Mouse (Mus musculus) midbrain, embryonic 16.5 days (tissue): ENCODE measurements around the gene Rpl13. TPM values are rescaled to one million over a fixed set of nuclear protein-coding genes. Genes with fewer than 3 reads are reported as not detected.
A peak's percentile ranks its signal among the peaks of the same experiment; 100 is the strongest.

Experiments used
- ATAC-seq: fragments of 200-750 bp; cut with Nextera tagmentation; 2 replicates; pipeline ENCODE4 v1.8.0; 2017; ENCODE audit warnings: moderate TSS enrichment
- H3K27ac ChIP-seq: fragments of 300-500 bp; sonication (generic); 2 replicates; pipeline ENCODE4 v1.5.1; 2014; ENCODE audit warnings: mild to moderate bottlenecking, low read length, mixed read lengths
- H3K27me3 ChIP-seq: fragments of 300-500 bp; sonication (generic); 2 replicates; pipeline ENCODE4 v1.6.1; 2014; ENCODE audit warnings: low read depth, low read length, mixed read lengths; ENCODE audit not compliant: control insufficient read depth, insufficient read depth
- H3K36me3 ChIP-seq: fragments of 300-500 bp; sonication (generic); 2 replicates; pipeline ENCODE4 v1.6.1; 2014; ENCODE audit warnings: mild to moderate bottlenecking, low read length, moderate library complexity, mixed read lengths; ENCODE audit not compliant: control insufficient read depth, insufficient read depth
- H3K4me1 ChIP-seq: fragments of 300-500 bp; sonication (generic); 2 replicates; pipeline ENCODE4 v1.6.1; 2014; ENCODE audit warnings: mild to moderate bottlenecking, low read length, mixed read lengths; ENCODE audit not compliant: control insufficient read depth, insufficient read depth
- H3K4me2 ChIP-seq: fragments of 300-500 bp; sonication (generic); 2 replicates; pipeline ENCODE4 v1.6.1; 2014; ENCODE audit warnings: mild to moderate bottlenecking, low read length, mixed read lengths
- H3K4me3 ChIP-seq: fragments of 300-500 bp; sonication (generic); 2 replicates; pipeline ENCODE4 v1.5.1; 2014; ENCODE audit warnings: low read depth, mild to moderate bottlenecking, low read length, moderate library complexity, mixed read lengths
- H3K9ac ChIP-seq: fragments of 300-500 bp; sonication (generic); 2 replicates; pipeline ENCODE4 v1.6.1; 2014; ENCODE audit warnings: low read depth, low read length, mixed read lengths
- H3K9me3 ChIP-seq: fragments of 300-500 bp; sonication (generic); replicated peaks from 2 replicates; pipeline ENCODE4 v1.6.1; 2014; ENCODE audit warnings: mild to moderate bottlenecking, low read length, mixed read lengths; ENCODE audit not compliant: control insufficient read depth, poor library complexity, severe bottlenecking
- WGBS: fragments of 180-500 bp; shearing (Covaris S2); extraction: QIAGEN DNeasy Blood & Tissue Kit; methylation state at CpG from one replicate; pipeline ENCODE4 v1.1.7; 2014; 5-methylcytosine and 5-hydroxymethylcytosine counted together
- polyA plus RNA-seq: library from polyadenylated mRNA; unstranded; fragments of >200 nt; fragmentation: Nextera tagmentation; extraction: Ambion mirVana; gene quantifications from 2 replicates; pipeline ENCODE4 v1.2.1, GENCODE M21; 2015

Gene Rpl13
- polyA plus RNA-seq, 1 experiment from 2014 or later = 639 TPM

DNA sequence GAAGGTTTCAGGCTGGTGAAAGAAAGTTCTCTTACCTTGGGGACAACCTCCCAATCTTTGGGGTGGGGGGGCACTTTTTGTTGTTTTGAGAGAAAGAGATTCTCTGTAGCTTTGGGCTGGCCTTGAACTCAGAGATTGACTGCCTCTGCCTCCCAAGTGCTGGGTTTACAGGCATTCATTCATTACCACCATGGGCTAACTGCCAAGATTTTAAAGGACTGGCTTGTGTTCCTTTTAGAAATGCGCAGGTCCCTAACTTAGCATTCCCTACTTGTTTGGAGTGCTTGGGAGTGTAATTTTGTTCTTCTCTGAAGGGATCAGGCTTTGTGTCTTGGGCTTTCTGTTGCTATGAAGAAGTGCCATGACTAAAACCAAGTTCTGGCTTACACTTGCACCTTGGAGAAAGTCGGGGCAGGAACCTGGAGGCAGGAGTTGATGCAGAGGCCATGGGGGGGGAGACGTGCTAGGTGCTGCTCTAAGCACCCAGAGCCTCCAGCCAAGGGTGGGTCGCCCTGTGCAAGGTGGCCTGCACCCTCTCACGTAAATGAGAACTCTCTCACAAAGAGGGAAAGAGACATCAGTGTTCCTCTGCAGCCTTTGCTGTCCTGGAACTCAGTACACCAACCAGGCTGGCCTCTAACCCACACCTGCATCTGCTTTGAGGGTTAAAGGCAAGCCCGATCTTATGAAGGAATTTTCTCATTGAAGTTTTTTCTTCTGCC lies 2.1 kb downstream of the Rpl13 start:
- H3K9ac ChIP-seq = no peak overlapping the region; the same call in 1 of the 2 replicates
- no peaks in the 10 kb centered on the region for H3K9me3 ChIP-seq
- no peak overlapping the region for H3K27ac ChIP-seq
- H3K4me2 ChIP-seq = peak overlapping the region; percentile 95; the same call in 1 of the 2 replicates
- peaks cover 16% of the 10 kb centered on the region for H3K4me1 ChIP-seq
- peaks cover 12% of the 10 kb centered on the region for H3K36me3 ChIP-seq
- no peak for ATAC-seq
- no peaks in the 10 kb centered on the region for H3K27me3 ChIP-seq
- WGBS = 82% methylated on average over 6 of the region's 6 CpGs
- no peak overlapping the region for H3K4me3 ChIP-seq

DNA sequence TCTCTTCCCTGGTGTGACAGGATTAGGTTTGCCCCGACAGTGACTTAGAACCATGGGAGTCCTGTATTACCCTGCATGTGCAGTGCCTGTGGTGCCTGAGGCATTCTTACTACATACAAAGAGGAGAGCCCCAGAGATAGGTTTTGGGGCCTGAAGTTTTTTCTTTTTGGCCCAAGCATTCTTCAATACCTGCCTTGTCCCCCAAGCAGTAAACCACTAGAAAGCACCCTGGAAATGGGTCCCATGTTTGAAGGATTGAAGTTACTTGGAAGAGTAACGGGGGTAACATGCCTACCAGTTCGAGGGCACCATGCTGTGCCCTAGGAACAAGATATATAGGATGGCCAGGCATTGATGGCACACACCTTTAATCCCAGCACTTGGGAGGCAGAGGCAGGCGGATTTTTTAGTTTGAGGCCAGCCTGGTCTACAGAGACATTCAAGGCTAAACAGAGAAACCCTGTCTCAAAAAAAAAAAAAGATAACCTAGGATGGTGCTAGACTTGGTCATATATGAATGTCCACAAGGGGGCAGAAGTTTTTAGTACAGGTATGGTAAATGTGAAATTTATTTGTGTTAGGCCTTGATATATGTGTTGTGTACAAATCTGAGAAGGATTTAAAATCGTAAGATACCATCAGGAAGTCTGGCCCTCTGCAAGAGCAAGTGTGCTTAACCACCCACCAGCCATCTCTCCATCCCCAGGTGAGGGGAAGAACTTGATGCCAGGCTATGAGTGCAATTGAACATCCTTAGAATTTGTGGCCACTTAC lies 3.6 kb downstream of the Rpl13 start:
- Histone ChIP-seq H3K27me3 (no peaks in the 10 kb centered on the region), H3K4me3 (no peak overlapping the region), H3K4me1 (peaks cover 16% of the 10 kb centered on the region), H3K9ac (no peak overlapping the region), H3K27ac (no peak overlapping the region), H3K9me3 (no peaks in the 10 kb centered on the region), H3K4me2 (no peak overlapping the region), H3K36me3 (peaks cover 12% of the 10 kb centered on the region)
- 65% methylated on average over 5 of the region's 5 CpGs for WGBS
- ATAC-seq = no peak

DNA sequence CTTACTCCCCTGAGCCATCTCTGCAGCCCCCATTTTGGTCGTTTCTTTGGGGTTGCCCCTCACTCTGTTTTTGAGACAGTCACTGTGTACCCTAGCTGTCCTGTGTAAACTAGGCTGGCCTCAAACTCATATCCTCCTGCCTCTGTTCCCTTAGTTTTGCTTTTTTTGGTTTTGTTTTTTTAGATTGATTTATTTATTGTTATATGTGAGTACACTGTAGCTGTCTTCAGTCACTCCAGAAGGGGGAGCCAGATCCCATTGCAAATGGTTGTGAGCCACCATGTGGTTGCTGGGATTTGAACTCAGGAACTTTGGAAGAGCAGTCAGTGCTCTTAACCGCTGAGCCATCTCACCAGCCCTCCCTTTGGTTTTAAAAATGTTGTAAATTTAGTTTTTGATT lies 4.4 kb downstream of the Rpl13 start:
- no peak overlapping the region for H3K27ac ChIP-seq
- no peak overlapping the region for H3K9ac ChIP-seq
- H3K36me3 ChIP-seq = peaks cover 12% of the 10 kb centered on the region
- H3K4me2 ChIP-seq = no peak overlapping the region
- H3K4me1 ChIP-seq = peaks cover 15% of the 10 kb centered on the region
- ATAC-seq = no peak
- H3K9me3 ChIP-seq = no peaks in the 10 kb centered on the region
- H3K27me3 ChIP-seq = no peaks in the 10 kb centered on the region
- WGBS = 52% methylated on average over 2 of the region's 2 CpGs
- no peak overlapping the region for H3K4me3 ChIP-seq

DNA sequence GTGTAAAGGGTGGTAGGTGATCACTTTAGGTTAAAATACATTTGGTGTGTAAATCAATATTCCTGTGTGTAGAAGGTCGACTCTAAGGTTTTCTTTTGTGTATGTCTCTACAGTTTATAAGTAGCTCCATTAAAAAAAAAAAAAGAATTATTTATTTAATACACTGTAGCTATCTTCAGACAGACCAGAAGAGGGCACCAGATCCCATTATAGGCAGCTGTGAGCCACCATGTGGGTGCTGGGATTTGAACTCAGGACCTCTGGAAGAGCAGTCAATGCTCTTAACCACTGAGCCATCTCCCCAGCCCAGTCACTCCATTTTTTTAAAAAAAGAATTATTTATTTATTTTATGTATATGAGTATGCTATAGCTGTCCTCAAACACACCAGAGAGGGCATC lies 5.9 kb downstream of the Rpl13 start:
- 95% methylated on average over 1 of the region's 1 CpGs for WGBS

DNA sequence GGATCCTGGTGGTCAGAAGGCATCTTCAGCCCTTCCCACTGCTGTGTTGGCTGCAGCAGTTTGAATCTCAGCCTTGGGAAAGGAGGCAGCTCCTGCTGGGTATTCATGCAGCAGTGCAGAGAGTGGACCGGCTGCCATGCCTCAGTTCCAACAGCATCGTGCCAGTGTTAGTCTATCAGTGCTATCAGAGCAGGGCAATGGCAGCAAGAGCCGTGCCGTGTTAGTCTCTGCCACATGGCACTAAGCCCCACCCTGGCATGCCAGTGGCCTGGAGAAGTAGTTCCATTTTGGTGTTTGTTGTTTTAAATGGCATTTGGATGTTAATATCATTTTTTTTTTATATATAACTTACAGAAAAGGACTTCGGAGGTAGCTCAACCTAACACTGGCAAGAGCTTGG lies 6.8 kb downstream of the Rpl13 start:
- ATAC-seq = no peak
- Histone ChIP-seq H3K27ac (no peak overlapping the region), H3K9me3 (no peaks in the 10 kb centered on the region), H3K4me2 (no peak overlapping the region), H3K36me3 (peaks cover 10% of the 10 kb centered on the region), H3K4me3 (no peak overlapping the region), H3K4me1 (peaks cover 3% of the 10 kb centered on the region), H3K9ac (no peak overlapping the region), H3K27me3 (no peaks in the 10 kb centered on the region)
- WGBS = 81% methylated on average over 5 of the region's 5 CpGs

More for the DNA sequence above, 5.9 kb downstream of the Rpl13 start:
- H3K9me3 ChIP-seq = no peaks in the 10 kb centered on the region
- ATAC-seq = no peak
- no peaks in the 10 kb centered on the region for H3K27me3 ChIP-seq
- H3K4me2 ChIP-seq = no peak overlapping the region
- peaks cover 12% of the 10 kb centered on the region for H3K36me3 ChIP-seq
- H3K9ac ChIP-seq = no peak overlapping the region
- H3K4me3 ChIP-seq = no peak overlapping the region
- no peak overlapping the region for H3K27ac ChIP-seq
- peaks cover 11% of the 10 kb centered on the region for H3K4me1 ChIP-seq

DNA sequence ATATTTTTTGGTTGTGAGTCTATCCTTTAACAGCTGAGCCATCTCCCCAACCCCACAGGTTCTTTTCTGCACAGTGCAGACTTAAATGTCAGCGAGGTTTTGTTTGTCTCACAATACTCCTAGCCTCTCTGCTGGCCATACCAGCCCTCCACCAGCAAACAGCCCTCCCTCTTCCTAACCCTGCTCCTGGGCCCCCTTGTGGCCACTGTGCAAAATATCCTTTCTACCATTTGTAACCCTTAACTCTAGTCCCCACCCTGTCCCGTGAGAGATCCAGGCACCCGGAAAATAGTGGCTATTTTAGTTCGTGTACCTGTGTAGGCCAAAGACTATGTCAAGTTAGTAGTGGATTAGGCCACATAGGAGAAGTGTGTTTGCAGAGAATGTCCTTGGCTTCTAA lies 8.5 kb downstream of the Rpl13 start:
- H3K36me3 ChIP-seq = no peaks in the 10 kb centered on the region
- H3K4me2 ChIP-seq = no peak overlapping the region
- H3K4me1 ChIP-seq = no peaks in the 10 kb centered on the region
- no peak overlapping the region for H3K4me3 ChIP-seq
- ATAC-seq = no peak
- H3K27ac ChIP-seq = no peak overlapping the region
- no peaks in the 10 kb centered on the region for H3K9me3 ChIP-seq
- H3K27me3 ChIP-seq = peaks cover 1% of the 10 kb centered on the region
- no peak overlapping the region for H3K9ac ChIP-seq
- WGBS = 12% methylated on average over 4 of the region's 4 CpGs

DNA sequence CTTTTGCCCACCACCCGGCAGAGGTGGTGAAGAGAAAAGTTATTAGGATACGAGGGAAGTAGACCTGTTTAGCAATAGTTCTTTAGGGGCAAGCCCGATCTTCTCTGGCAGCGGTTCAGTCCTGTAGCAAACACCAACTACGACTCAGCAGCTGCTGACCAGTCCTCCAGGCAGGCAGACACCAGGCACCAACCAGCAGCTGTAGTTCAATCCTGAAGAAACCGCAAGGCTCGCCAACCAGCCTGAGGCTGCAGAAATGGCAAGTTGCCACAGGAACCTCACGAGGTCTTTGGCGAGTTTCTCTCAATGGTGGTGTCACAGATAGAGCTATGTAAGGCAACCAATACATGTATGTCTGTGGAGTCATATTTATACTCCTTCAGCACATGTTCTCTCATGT lies 10.7 kb downstream of the Rpl13 start:
- H3K36me3 ChIP-seq = no peaks in the 10 kb centered on the region
- no peak overlapping the region for H3K4me2 ChIP-seq
- ATAC-seq = no peak
- no peak overlapping the region for H3K4me3 ChIP-seq
- peaks cover 6% of the 10 kb centered on the region; the same call in 1 of the 2 replicates for H3K4me1 ChIP-seq
- H3K27me3 ChIP-seq = peaks cover 14% of the 10 kb centered on the region
- H3K9ac ChIP-seq = no peak overlapping the region
- no peaks in the 10 kb centered on the region for H3K9me3 ChIP-seq
- 83% methylated on average over 9 of the region's 9 CpGs for WGBS
- no peak overlapping the region for H3K27ac ChIP-seq

DNA sequence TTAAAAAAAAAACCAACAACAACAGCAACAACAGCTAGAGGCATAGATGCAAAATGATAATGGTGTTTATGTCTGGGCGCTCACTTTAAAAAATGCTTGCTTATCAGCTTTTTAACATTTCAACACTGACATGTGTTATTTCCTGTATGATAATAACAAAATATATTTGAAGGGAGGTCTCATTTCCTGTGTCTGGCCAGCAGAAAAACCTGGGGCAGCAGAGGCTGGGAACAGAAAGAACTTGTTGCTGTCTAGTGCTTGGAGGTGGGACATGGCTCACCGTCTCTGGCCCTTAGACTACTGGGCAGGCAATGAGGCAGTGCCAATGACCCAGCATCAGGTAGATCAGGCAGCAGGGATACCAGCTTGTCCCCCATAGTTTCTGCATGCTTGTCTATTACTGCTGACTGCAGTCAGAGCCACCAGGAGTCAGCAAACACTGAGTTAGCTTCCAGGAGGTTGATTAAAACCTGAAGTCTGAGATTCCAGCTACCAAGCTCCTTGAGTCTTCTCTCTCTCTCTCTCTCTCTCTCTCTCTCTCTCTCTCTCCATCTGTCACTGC lies 11.8 kb downstream of the Rpl13 start:
- H3K9ac ChIP-seq = no peak overlapping the region
- 71% methylated on average over 2 of the region's 2 CpGs for WGBS
- H3K4me2 ChIP-seq = no peak overlapping the region
- no peak for ATAC-seq
- no peak overlapping the region for H3K4me3 ChIP-seq
- H3K9me3 ChIP-seq = no peaks in the 10 kb centered on the region
- H3K27me3 ChIP-seq = peaks cover 24% of the 10 kb centered on the region
- no peak overlapping the region for H3K27ac ChIP-seq
- H3K4me1 ChIP-seq = peaks cover 8% of the 10 kb centered on the region; the same call in 1 of the 2 replicates
- H3K36me3 ChIP-seq = no peaks in the 10 kb centered on the region

DNA sequence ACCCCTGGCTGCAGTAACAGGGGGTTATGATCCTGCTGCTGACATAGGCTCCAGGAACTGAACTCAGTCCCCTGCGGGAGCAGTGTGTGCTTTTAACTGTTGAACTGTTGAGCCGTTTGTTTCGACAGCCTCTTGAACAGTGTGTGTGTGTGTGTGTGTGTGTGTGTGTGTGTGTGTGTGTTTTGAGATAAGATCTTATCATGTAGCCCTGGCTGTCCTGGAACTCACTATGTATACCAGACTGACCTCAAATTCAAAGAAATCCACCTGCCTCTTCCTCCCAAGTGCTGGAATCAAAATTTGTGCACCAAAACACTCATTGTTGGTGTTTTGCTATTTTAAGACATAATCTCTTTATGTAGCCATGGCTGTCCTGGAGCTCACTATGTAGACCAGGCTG lies 12.5 kb downstream of the Rpl13 start:
- Histone ChIP-seq H3K9me3 (no peaks in the 10 kb centered on the region), H3K4me1 (peaks cover 8% of the 10 kb centered on the region; the same call in 1 of the 2 replicates), H3K9ac (no peak overlapping the region), H3K27me3 (peaks cover 31% of the 10 kb centered on the region), H3K4me2 (no peak overlapping the region), H3K4me3 (no peak overlapping the region), H3K36me3 (no peaks in the 10 kb centered on the region), H3K27ac (no peak overlapping the region)
- no peak for ATAC-seq
- 51% methylated on average over 3 of the region's 3 CpGs for WGBS
